Mouse (Mus musculus) spleen, postnatal 14 days (tissue): ENCODE results near the gene Gm7694.

Experiments
- DNase-seq, 2 experiments: peaks; one replicate each; pipeline ENCODE4 v3.0.0; 2021 to 2022; ENCODE audit warnings: low spot score in 2 of 2

Gene Gm7694

GRCm38 (mm10) chr1:170306232-170306631 lies at the start of gene Gm7694:
Gene Gm7694, minus strand, starts transcription at chr1:170306332.
- DNase-seq: no peak

GRCm38 (mm10) chr1:170353335-170353734 lies 47.2 kb upstream of the Gm7694 start:
- no peak for DNase-seq

- DNase-seq: no peak
Measured at GRCm38 (mm10) chr1:170351080-170351479, 44.9 kb upstream of the Gm7694 start.

GRCm38 (mm10) chr1:170346266-170346665 lies 40.1 kb upstream of the Gm7694 start:
- no peak for DNase-seq

GRCm38 (mm10) chr1:170343906-170344305 lies 37.8 kb upstream of the Gm7694 start:
- DNase-seq: no peak

- DNase-seq: no peak
Measured at GRCm38 (mm10) chr1:170343081-170343480, 36.9 kb upstream of the Gm7694 start.

GRCm38 (mm10) chr1:170339943-170340342 lies 33.8 kb upstream of the Gm7694 start:
- DNase-seq: no peak

GRCm38 (mm10) chr1:170332775-170333174 lies 26.6 kb upstream of the Gm7694 start:
- DNase-seq: no peak

- DNase-seq: no peak
Measured at GRCm38 (mm10) chr1:170331926-170332325, 25.8 kb upstream of the Gm7694 start.

GRCm38 (mm10) chr1:170325277-170325676 lies 19.1 kb upstream of the Gm7694 start:
- no peak for DNase-seq

- no peak for DNase-seq
Measured at GRCm38 (mm10) chr1:170324312-170324711, 18.2 kb upstream of the Gm7694 start.

GRCm38 (mm10) chr1:170323001-170323400 lies 16.9 kb upstream of the Gm7694 start:
- DNase-seq: no peak

- no peak for DNase-seq
Measured at GRCm38 (mm10) chr1:170322046-170322445, 15.9 kb upstream of the Gm7694 start.

GRCm38 (mm10) chr1:170311431-170311830 lies 5.3 kb upstream of the Gm7694 start:
- no peak for DNase-seq

GRCm38 (mm10) chr1:170308503-170308902 lies 2.4 kb upstream of the Gm7694 start, which contains the start of gene Spata46:
Gene Spata46, plus strand, starts transcription at chr1:170308803.
- DNase-seq: no peak

GRCm38 (mm10) chr1:170305002-170305401 lies 1.1 kb downstream of the Gm7694 start:
- no peak for DNase-seq

- no peak for DNase-seq
Measured at GRCm38 (mm10) chr1:170303103-170303502, 3.0 kb downstream of the Gm7694 start.

GRCm38 (mm10) chr1:170302456-170302855 lies 3.7 kb downstream of the Gm7694 start:
- no peak for DNase-seq

GRCm38 (mm10) chr1:170301686-170302085 lies 4.4 kb downstream of the Gm7694 start:
- no peak for DNase-seq

- DNase-seq: no peak
Measured at GRCm38 (mm10) chr1:170299496-170299895, 6.6 kb downstream of the Gm7694 start.

- no peak for DNase-seq
Measured at GRCm38 (mm10) chr1:170294786-170295570, 11.2 kb downstream of the Gm7694 start.

GRCm38 (mm10) chr1:170293257-170293656 lies 12.9 kb downstream of the Gm7694 start:
- no peak for DNase-seq

GRCm38 (mm10) chr1:170292239-170292951 lies 13.7 kb downstream of the Gm7694 start:
- no peak for DNase-seq
